Mouse (Mus musculus) CH12.LX (cell line): Measurements from ENCODE around the gene Spata31d1b. TPM values are rescaled to one million over a fixed set of nuclear protein-coding genes. Genes with fewer than 3 reads are reported as not detected.

ENCODE experiments used
- DNase-seq: peaks from one replicate; pipeline ENCODE4 v3.0.0-alpha.2; 2013; ENCODE audit errors: extremely low read depth
- H3K27ac ChIP-seq: 2 replicates; pipeline ENCODE4 v1.5.1; 2012; ENCODE audit warnings: low read depth, mild to moderate bottlenecking, control low read depth, moderate library complexity; ENCODE audit not compliant: insufficient read depth
- H3K27me3 ChIP-seq: replicated peaks from 2 replicates; pipeline ENCODE3; 2012; ENCODE audit warnings: inconsistent platforms
- H3K36me3 ChIP-seq, 2 experiments: replicated peaks in 1 of 2; 2 replicates each; pipeline versions ENCODE3 to v1.6.1; 2012; ENCODE audit warnings: inconsistent platforms in 1 of 2, low read length in 1 of 2, mild to moderate bottlenecking in 1 of 2, mixed read lengths in 1 of 2, moderate library complexity in 1 of 2; ENCODE audit not compliant: control insufficient read depth in 1 of 2, insufficient read depth in 1 of 2
- H3K4me1 ChIP-seq, 2 experiments: 2 replicates each; pipeline ENCODE4 v1.6.1; 2012; ENCODE audit warnings: inconsistent platforms in 1 of 2, moderate library complexity in 1 of 2; ENCODE audit not compliant: insufficient read depth in 2 of 2, control insufficient read depth in 1 of 2
- H3K4me2 ChIP-seq: 2 replicates; pipeline ENCODE4 v1.6.1; 2012; ENCODE audit warnings: low read depth, mild to moderate bottlenecking, control low read depth; ENCODE audit not compliant: poor library complexity, insufficient read depth, severe bottlenecking
- H3K4me3 ChIP-seq, 3 experiments: fragments of 150-350 bp in 1 of 3; sonication (generic) in 1 of 3; replicated peaks in 1 of 3; 2 replicates each; pipeline versions ENCODE3 to v1.5.1; 2011 to 2012; ENCODE audit warnings: low read depth in 2 of 3, low read length in 2 of 3, mild to moderate bottlenecking in 2 of 3, moderate library complexity in 2 of 3, control low read depth in 1 of 3, improper control_type of control experiment in 1 of 3, inconsistent platforms in 1 of 3, mixed read lengths in 1 of 3; ENCODE audit not compliant: poor library complexity in 1 of 3
- H3K79me2 ChIP-seq: replicated peaks from 2 replicates; pipeline ENCODE4 v1.6.1; 2012; ENCODE audit warnings: mild to moderate bottlenecking, moderate library complexity; ENCODE audit not compliant: control insufficient read depth, poor library complexity, insufficient read depth, severe bottlenecking; ENCODE audit errors: extremely low read depth
- H3K9ac ChIP-seq: 2 replicates; pipeline ENCODE4 v1.6.1; 2012; ENCODE audit warnings: low read depth, mild to moderate bottlenecking, control low read depth, moderate library complexity; ENCODE audit not compliant: insufficient read depth
- H3K9me3 ChIP-seq: replicated peaks from 2 replicates; pipeline ENCODE3; 2012; ENCODE audit warnings: low read length, inconsistent platforms, mixed read lengths
- BHLHE40 ChIP-seq: IDR thresholded peaks from 2 replicates; pipeline ENCODE4 v1.6.1; 2011; ENCODE audit warnings: mild to moderate bottlenecking, low read depth, low read length, improper control_type of control experiment
- CHD2 ChIP-seq: IDR thresholded peaks from 2 replicates; pipeline ENCODE4 v1.6.1; 2011; ENCODE audit warnings: low read length, improper control_type of control experiment
- CTCF ChIP-seq, 2 experiments: IDR thresholded peaks in 1 of 2; conservative IDR thresholded peaks in 1 of 2; 2 replicates each; pipeline ENCODE4 v1.5.1; 2011 to 2012; ENCODE audit warnings: low read depth in 2 of 2, low read length in 2 of 2, improper control_type of control experiment in 1 of 2, inconsistent platforms in 1 of 2, mild to moderate bottlenecking in 1 of 2, moderate library complexity in 1 of 2
- E2F4 ChIP-seq: IDR thresholded peaks from 2 replicates; pipeline ENCODE4 v1.6.1; 2011; ENCODE audit warnings: low read depth, low read length, improper control_type of control experiment; ENCODE audit not compliant: insufficient replicate concordance
- ELF1 ChIP-seq: IDR thresholded peaks from 2 replicates; pipeline ENCODE4 v1.6.1; 2014; ENCODE audit warnings: low read depth, mild to moderate bottlenecking, inconsistent platforms, low read length, improper control_type of control experiment
- HCFC1 ChIP-seq: IDR thresholded peaks from 2 replicates; pipeline ENCODE4 v1.6.1; 2012; ENCODE audit warnings: low read depth, mild to moderate bottlenecking, inconsistent platforms, low read length, improper control_type of control experiment
- JUN ChIP-seq: IDR thresholded peaks from 2 replicates; pipeline ENCODE4 v1.6.1; 2011; ENCODE audit warnings: low read depth, mild to moderate bottlenecking, low read length, improper control_type of control experiment, moderate library complexity; ENCODE audit not compliant: insufficient read depth
- KAT2A ChIP-seq: IDR thresholded peaks from 2 replicates; pipeline ENCODE4 v1.6.1; 2012; ENCODE audit warnings: low read length, improper control_type of control experiment, inconsistent platforms; ENCODE audit not compliant: insufficient replicate concordance
- MAFK ChIP-seq: IDR thresholded peaks from 2 replicates; pipeline ENCODE4 v1.6.1; 2011; ENCODE audit warnings: low read length, improper control_type of control experiment; ENCODE audit not compliant: insufficient replicate concordance
- MAX ChIP-seq: IDR thresholded peaks from 2 replicates; pipeline ENCODE4 v1.6.1; 2011; ENCODE audit warnings: low read length, improper control_type of control experiment
- MAZ ChIP-seq: IDR thresholded peaks from 2 replicates; pipeline ENCODE4 v1.6.1; 2012; ENCODE audit warnings: low read depth, mild to moderate bottlenecking, inconsistent platforms, low read length, improper control_type of control experiment, moderate library complexity
- PAX5 ChIP-seq: IDR thresholded peaks from 2 replicates; pipeline ENCODE4 v1.6.1; 2012; ENCODE audit warnings: low read length, inconsistent platforms, mixed read lengths
- POLR2A ChIP-seq: IDR thresholded peaks from 2 replicates; pipeline ENCODE4 v1.6.1; 2011; ENCODE audit warnings: low read depth, mild to moderate bottlenecking, improper control_type of control experiment, low read length
- RAD21 ChIP-seq: IDR thresholded peaks from 2 replicates; pipeline ENCODE4 v1.6.1; 2011; ENCODE audit warnings: low read depth, mild to moderate bottlenecking, low read length, improper control_type of control experiment, moderate library complexity
- SIN3A ChIP-seq: IDR thresholded peaks from 2 replicates; pipeline ENCODE4 v1.6.1; 2012; ENCODE audit warnings: low read length, improper control_type of control experiment, inconsistent platforms
- TCF12 ChIP-seq: IDR thresholded peaks from 2 replicates; pipeline ENCODE4 v1.6.1; 2014; ENCODE audit warnings: low read depth, mild to moderate bottlenecking, inconsistent platforms, low read length, improper control_type of control experiment
- UBTF ChIP-seq: IDR thresholded peaks from 2 replicates; pipeline ENCODE4 v1.6.1; 2012; ENCODE audit warnings: low read depth, mild to moderate bottlenecking, inconsistent platforms, low read length, improper control_type of control experiment, moderate library complexity
- USF2 ChIP-seq: conservative IDR thresholded peaks from 2 replicates; pipeline ENCODE4 v1.6.1; 2011; ENCODE audit warnings: low read depth, low read length, improper control_type of control experiment
- ZC3H11A ChIP-seq: IDR thresholded peaks from 2 replicates; pipeline ENCODE4 v1.6.1; 2012; ENCODE audit warnings: low read depth, mild to moderate bottlenecking, inconsistent platforms, low read length, improper control_type of control experiment
- dilution Hi-C: fragments of 300-500 bp; cut with MboI; formaldehyde crosslinking; loops from 2 replicates; pipeline ENCODE4 v1.14.3; 2020; ENCODE audit warnings: low sequenced_read_pairs; ENCODE audit not compliant: extremely low pct_unique_long_range_greater_than_20kb, extremely low pct_ligation_motif_present
- in situ Hi-C: fragments of 300-500 bp; cut with MboI; formaldehyde crosslinking; loops from 3 replicates; pipeline ENCODE4 v1.14.3; 2019; ENCODE audit warnings: low sequenced_read_pairs, low pct_ligation_motif_present, low pct_unique_long_range_greater_than_20kb, mixed read lengths
- polyA plus RNA-seq: library from polyadenylated mRNA; unstranded; fragments of >175 nt; gene quantifications from 2 replicates; pipeline ENCODE4 v1.2.1, GENCODE M21; 2012; ENCODE audit warnings: low read depth; ENCODE audit not compliant: insufficient read length
- total RNA-seq, 2 experiments: library from RNA; depleted of rRNA; stranded (reverse); fragments of 300-350 nt in 1 of 2; fragments of >200 nt in 1 of 2; gene quantifications; 2 replicates each; pipeline ENCODE4 v1.2.3; 2012 to 2014

The Spata31d1b gene
- total and polyA plus RNA-seq, 3 experiments, result 0.09 to 0.30 (median 0.27) TPM

DNA sequence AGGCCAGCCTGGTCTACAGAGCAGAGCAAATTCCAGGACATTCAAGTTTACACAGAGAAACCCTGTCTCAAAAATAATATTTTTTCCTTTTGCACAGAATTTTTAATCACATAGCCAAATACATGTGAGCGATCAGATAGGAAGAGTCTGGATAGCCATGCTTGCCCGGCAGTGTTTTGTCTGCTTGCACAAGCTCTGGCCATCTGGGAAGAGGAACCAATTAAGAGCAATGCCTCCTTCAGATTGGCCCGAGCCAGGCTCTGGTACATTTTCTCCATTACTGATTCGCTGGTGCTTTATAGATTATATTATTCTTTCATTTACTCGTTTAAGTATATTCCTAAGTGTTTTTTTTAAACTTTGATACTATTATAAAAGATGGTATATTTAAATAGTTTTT, 44.3 kb upstream of the Spata31d1b start:
- DNase-seq, result no peak
- dilution Hi-C loops, result no loop called here
- no peaks in the 10 kb centered on the region for H3K27me3 ChIP-seq
- H3K4me1 ChIP-seq, result peaks cover 5 to 32% of the 10 kb centered on the region in 2 experiments
- no peaks in the 10 kb centered on the region for H3K9me3 ChIP-seq
- H3K36me3 ChIP-seq, result peaks cover 18 to 50% of the 10 kb centered on the region in 2 experiments
- H3K4me3 ChIP-seq, result no peak overlapping the region
- H3K4me2 ChIP-seq, result no peak overlapping the region
- H3K79me2 ChIP-seq, result no peaks in the 10 kb centered on the region
- TF ChIP-seq TCF12, result no peak
- TF ChIP-seq KAT2A, result no peak
- no peak for TF ChIP-seq UBTF
- TF ChIP-seq E2F4, result no peak
- no peak for TF ChIP-seq SIN3A
- no peak for TF ChIP-seq PAX5
- no peak overlapping the region for H3K27ac ChIP-seq
- H3K9ac ChIP-seq, result no peak overlapping the region
- in situ Hi-C loops, result no loop called here

DNA sequence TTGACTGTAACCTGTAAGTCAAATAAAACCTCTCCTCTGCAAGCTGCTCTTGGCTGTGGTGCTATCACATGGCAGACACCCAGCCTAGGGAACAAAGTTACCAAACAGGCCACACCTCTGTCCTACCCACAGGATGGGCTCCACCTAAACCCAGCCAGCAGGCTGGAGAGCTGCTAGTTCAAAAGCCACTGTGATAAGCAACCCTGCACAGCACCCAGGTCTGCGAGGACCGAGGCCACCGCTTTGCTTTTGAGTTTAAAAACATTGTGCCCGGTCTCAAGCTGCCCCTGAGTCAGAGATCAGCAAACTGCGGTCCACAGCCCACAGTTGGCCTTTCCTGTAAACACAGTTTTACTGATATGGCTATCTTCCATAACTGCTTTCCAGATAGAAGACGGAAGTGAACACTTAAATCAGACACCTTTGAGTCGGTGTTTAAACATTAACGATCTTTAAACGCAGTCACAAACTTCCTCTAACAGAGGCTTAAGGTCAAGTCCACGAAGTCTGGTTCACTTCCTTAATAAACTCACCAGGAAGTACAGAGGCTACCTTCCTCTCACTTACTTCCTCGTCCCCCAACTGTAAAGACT, 43.5 kb upstream of the Spata31d1b start:
- H3K27me3 ChIP-seq, result no peaks in the 10 kb centered on the region
- H3K79me2 ChIP-seq, result no peaks in the 10 kb centered on the region
- peaks cover 17 to 46% of the 10 kb centered on the region in 2 experiments for H3K36me3 ChIP-seq
- TF ChIP-seq TCF12, result no peak
- peak; percentile 48; the same call in 1 of the 2 replicates for TF ChIP-seq ELF1
- TF ChIP-seq, all 38 proteins: peak for 1
- in situ Hi-C loops (no loop called here), dilution Hi-C loops (no loop called here)
- peak; percentile 7 for DNase-seq
- Histone ChIP-seq H3K27ac (no peak overlapping the region), H3K9me3 (no peaks in the 10 kb centered on the region), H3K4me1 (peaks cover 6 to 38% of the 10 kb centered on the region in 2 experiments), H3K4me3 (no peak overlapping the region), H3K9ac (no peak overlapping the region), H3K4me2 (no peak overlapping the region)

DNA sequence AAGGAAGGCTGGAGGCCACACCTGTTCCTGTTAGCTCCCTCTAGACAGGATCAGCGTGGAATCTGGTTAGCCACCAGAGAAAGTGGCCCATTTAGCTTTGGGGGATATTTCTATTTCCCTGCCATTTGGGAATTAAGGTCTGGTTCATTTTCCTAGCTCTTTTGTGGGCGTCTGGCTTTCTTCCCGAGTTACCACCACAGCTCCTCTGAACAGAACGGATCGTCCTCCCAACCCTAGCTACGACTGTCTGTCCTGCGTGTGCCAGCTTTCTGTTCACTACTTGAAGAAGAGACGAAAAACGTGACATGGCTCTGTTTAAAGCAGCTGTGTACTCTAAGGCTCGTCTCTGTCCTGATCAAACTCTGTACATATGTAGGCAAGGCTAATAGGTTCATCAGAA, 42.1 kb upstream of the Spata31d1b start:
- Histone ChIP-seq H3K4me3 (no peak overlapping the region), H3K4me1 (peaks cover 9 to 49% of the 10 kb centered on the region in 2 experiments), H3K79me2 (no peaks in the 10 kb centered on the region), H3K36me3 (peaks cover 7 to 34% of the 10 kb centered on the region in 2 experiments), H3K27ac (no peak overlapping the region), H3K27me3 (no peaks in the 10 kb centered on the region), H3K9me3 (no peaks in the 10 kb centered on the region), H3K4me2 (no peak overlapping the region), H3K9ac (no peak overlapping the region)
- DNase-seq, result no peak
- in situ Hi-C loops, result no loop called here
- dilution Hi-C loops, result no loop called here
- no peak for TF ChIP-seq BHLHE40
- TF ChIP-seq RAD21, result no peak
- TF ChIP-seq TCF12, result no peak
- TF ChIP-seq ELF1, result no peak
- no peak for TF ChIP-seq POLR2A
- TF ChIP-seq ZC3H11A, result no peak
- no peak for TF ChIP-seq CHD2
- no peak for TF ChIP-seq JUN
- TF ChIP-seq CTCF (conservative IDR thresholded peaks at IDR 0.05 in 1 of 2, IDR thresholded peaks at IDR 0.05 in 1 of 2; ENCODE audit: low read depth in 2 of 2, low read length in 2 of 2), result no peak
- no peak for TF ChIP-seq USF2
- no peak for TF ChIP-seq MAFK
- no peak for TF ChIP-seq HCFC1
- no peak for TF ChIP-seq MAX
- TF ChIP-seq MAZ, result no peak
